ENCODE assay signal across 8 mouse cellular contexts in the genomic region with DNA sequence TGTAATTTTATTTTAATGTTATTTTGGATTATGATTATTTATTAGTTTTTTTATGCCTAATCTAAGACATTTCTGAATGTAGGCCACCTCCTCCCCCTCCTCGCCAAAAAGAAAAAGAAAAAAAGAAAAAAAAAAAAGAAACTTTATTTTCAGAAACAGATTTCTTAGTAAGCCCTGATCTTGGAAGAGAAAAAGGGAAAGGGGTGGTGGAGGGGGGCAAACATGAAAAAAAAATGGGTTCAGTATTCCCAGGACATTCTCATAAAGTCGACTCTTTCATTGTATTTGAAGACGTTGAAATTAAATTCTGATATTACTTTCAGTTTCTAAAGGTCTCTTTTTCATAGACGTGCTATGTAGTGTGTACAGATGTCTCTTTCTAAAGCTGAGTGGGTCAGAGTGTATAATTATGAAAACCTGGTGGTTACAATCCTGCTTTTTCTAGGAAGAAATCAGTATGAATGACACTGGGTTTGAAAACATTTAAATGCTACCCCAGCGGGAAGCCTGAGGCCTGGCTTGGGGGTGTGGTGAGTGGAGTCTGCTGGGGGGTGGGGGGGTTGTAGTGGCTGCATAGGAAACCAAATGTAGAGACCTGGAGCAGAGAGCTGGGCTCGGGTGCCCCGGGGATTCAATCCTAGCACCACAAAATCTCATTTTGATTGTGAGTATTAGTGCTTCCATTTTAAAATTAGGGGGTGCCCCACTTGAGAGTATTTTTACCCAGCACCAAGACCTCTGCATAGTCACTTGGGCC. TPM values are rescaled to one million over a fixed set of nuclear protein-coding genes. Genes with fewer than 3 reads are reported as not detected.
DNase-seq lines count a peak whose midpoint lies in the region; ATAC-seq and TF ChIP-seq lines count a peak whose summit lies in the region.
"Had no signal": no experiment of that assay in that cellular context is flagged by ENCODE, and none has a peak within 500 bp of the region (broad histone marks: within the 10 kb centered on the region; RNA-seq: fewer than 3 reads in every experiment).

No protein-coding gene starts in this region.

- H3K4me2 ChIP-seq in forebrain, embryonic 13.5 days: peak overlapping the region; percentile 66
- peak overlapping the region; percentile 94 for H3K4me2 ChIP-seq in liver, embryonic 11.5 days

- no peaks in the 10 kb centered on the region for H3K9me3 ChIP-seq in forebrain, embryonic 13.5 days (replicated peaks)
- H3K9me3 ChIP-seq in liver, embryonic 11.5 days (ENCODE audit: control insufficient read depth, low read length): no peaks in the 10 kb centered on the region

- no peaks in the 10 kb centered on the region for H3K36me3 ChIP-seq in thymus, adult 2 months (ENCODE audit: control insufficient read depth, insufficient read depth, low read length)
- H3K36me3 ChIP-seq in forebrain, embryonic 13.5 days (ENCODE audit: poor library complexity, severe bottlenecking): no peaks in the 10 kb centered on the region
- H3K36me3 ChIP-seq in liver, embryonic 11.5 days (ENCODE audit: control insufficient read depth, insufficient read depth, low read length): no peaks in the 10 kb centered on the region

- no peaks in the 10 kb centered on the region for H3K27me3 ChIP-seq in thymus, adult 2 months (ENCODE audit: control insufficient read depth, insufficient read depth, low read length)
- peaks cover 3% of the 10 kb centered on the region; the same call in 1 of the 2 replicates for H3K27me3 ChIP-seq in forebrain, embryonic 13.5 days
- no peaks in the 10 kb centered on the region for H3K27me3 ChIP-seq in liver, embryonic 11.5 days (replicated peaks; ENCODE audit: control insufficient read depth, insufficient read depth, low read length)

- ATAC-seq in forebrain, embryonic 13.5 days: no peak
- no peak for ATAC-seq in liver, embryonic 11.5 days (replicated peaks; ENCODE audit: low FRiP score)

- H3K9ac ChIP-seq in forebrain, embryonic 13.5 days: peak overlapping the region; percentile 10; the same call in 1 of the 2 replicates
- peak overlapping the region; percentile 34; the same call in 1 of the 2 replicates for H3K9ac ChIP-seq in liver, embryonic 11.5 days (ENCODE audit: low read depth, low read length)

- H3K27ac ChIP-seq in thymus, adult 2 months (ENCODE audit: control insufficient read depth, insufficient read depth, low read length): no peak overlapping the region
- H3K27ac ChIP-seq in forebrain, embryonic 13.5 days: no peak overlapping the region
- no peak overlapping the region for H3K27ac ChIP-seq in liver, embryonic 11.5 days (ENCODE audit: low read depth, low read length)

- TF ChIP-seq POLR2A in thymus, adult 2 months (IDR thresholded peaks at IDR 0.05; ENCODE audit: control insufficient read depth, extremely low read depth, insufficient read depth, low read length, poor library complexity): no peak

- DNase-seq in thymus, postnatal 4 days: peak; percentile 43
- DNase-seq in thymus, adult 2 months: no peak
- no peak for DNase-seq in liver, embryonic 11.5 days (ENCODE audit: low spot score)
- DNase-seq in layer of hippocampus, adult 8-10 months (ENCODE audit: low spot score in 2 of 2): no peak
- DNase-seq in spleen, postnatal 14 days (ENCODE audit: low spot score in 2 of 2): no peak
- DNase-seq in B cell, adult 2 months: no peak
- DNase-seq: cerebellum, adult 18-20 months had no signal

- 42% methylated on average over 7 of the region's 7 CpGs for WGBS in thymus, adult 2 months
- 6% methylated on average over 7 of the region's 7 CpGs for WGBS in forebrain, embryonic 13.5 days
- 12% methylated on average over 7 of the region's 7 CpGs for WGBS in liver, embryonic 11.5 days

- H3K4me3 ChIP-seq in thymus, adult 2 months (ENCODE audit: control insufficient read depth, insufficient read depth, low read length): no peak overlapping the region
- peak overlapping the region; percentile 80 for H3K4me3 ChIP-seq in forebrain, embryonic 13.5 days
- H3K4me3 ChIP-seq in liver, embryonic 11.5 days (ENCODE audit: low read depth, low read length): peak overlapping the region; percentile 75

- no peak for TF ChIP-seq CTCF in thymus, adult 2 months (IDR thresholded peaks at IDR 0.05; ENCODE audit: borderline replicate concordance, control insufficient read depth, extremely low read depth, insufficient read depth, low read length, poor library complexity)

- peaks cover 31% of the 10 kb centered on the region for H3K4me1 ChIP-seq in thymus, adult 2 months (replicated peaks; ENCODE audit: control insufficient read depth, insufficient read depth, low read length)
- peaks cover 21% of the 10 kb centered on the region for H3K4me1 ChIP-seq in forebrain, embryonic 13.5 days
- peaks cover 6% of the 10 kb centered on the region for H3K4me1 ChIP-seq in liver, embryonic 11.5 days (replicated peaks; ENCODE audit: control insufficient read depth, insufficient read depth, low read length)

RNA-seq across cellular contexts. Expression of a gene that starts 2.4 kb away (rescaled TPM):
- 14.3 and 24.9 TPM in 2 replicates for polyA plus RNA-seq in thymus, adult 2 months (2012; rRNA removed)
- polyA plus RNA-seq in forebrain, embryonic 13.5 days (2015; fragmentation: Nextera tagmentation; extraction: Ambion mirVana): 18.1 and 23.2 TPM in 2 replicates
- 15.8 and 16.1 TPM in 2 replicates for polyA plus RNA-seq in liver, embryonic 11.5 days (2014; fragmentation: Nextera tagmentation; extraction: Ambion mirVana)
- total RNA-seq in layer of hippocampus, adult 8-10 months (2022): 10 to 100 TPM; 18.7 to 22.0 (median 20.2) TPM

RNA-seq across cellular contexts. Expression of a gene that starts 35.5 kb away (rescaled TPM):
- 20.0 and 23.3 TPM in 2 replicates for polyA plus RNA-seq in thymus, adult 2 months (2012; rRNA removed)
- 313 and 318 TPM in 2 replicates for polyA plus RNA-seq in forebrain, embryonic 13.5 days (2015; fragmentation: Nextera tagmentation; extraction: Ambion mirVana)
- polyA plus RNA-seq in liver, embryonic 11.5 days (2014; fragmentation: Nextera tagmentation; extraction: Ambion mirVana): 313 and 324 TPM in 2 replicates
- 100 to 1,000 TPM; 154 to 164 (median 156) TPM for total RNA-seq in layer of hippocampus, adult 8-10 months (2022)

Comparison
In these comparisons a context has a peak if more than half of its experiments do, and no peak if none do; other contexts are left out.
1. RNA of a gene that starts 35.5 kb away (polyA plus RNA-seq): 313 to 318 TPM in forebrain, embryonic 13.5 days and 313 to 324 TPM in liver, embryonic 11.5 days; 20.0 to 23.3 TPM in thymus, adult 2 months; every median in the first group is over 10 times any median in the second.